Mouse (Mus musculus) midbrain, embryonic 11.5 days (tissue): ENCODE data around the gene Mpv17. TPM values are rescaled to one million over a fixed set of nuclear protein-coding genes. Genes with fewer than 3 reads are reported as not detected.

Source experiments
- ATAC-seq: fragments of 200-750 bp; cut with Nextera tagmentation; 2 replicates; pipeline ENCODE4 v1.8.0; 2017; ENCODE audit warnings: moderate TSS enrichment, moderate library complexity; ENCODE audit not compliant: low FRiP score
- DNase-seq: peaks from one replicate; pipeline ENCODE4 v3.0.0; 2015; ENCODE audit warnings: low spot score; ENCODE audit errors: missing footprints
- H3K27ac ChIP-seq: fragments of 300-500 bp; sonication (generic); 2 replicates; pipeline ENCODE4 v1.5.1; 2014; ENCODE audit warnings: low read depth, low read length
- H3K27me3 ChIP-seq: fragments of 300-500 bp; sonication (generic); 2 replicates; pipeline ENCODE4 v1.6.1; 2014; ENCODE audit warnings: mild to moderate bottlenecking, low read length, moderate library complexity, mixed read lengths; ENCODE audit not compliant: control insufficient read depth, insufficient read depth
- H3K36me3 ChIP-seq: fragments of 300-500 bp; sonication (generic); 2 replicates; pipeline ENCODE4 v1.6.1; 2014; ENCODE audit warnings: mild to moderate bottlenecking, low read length, moderate library complexity, mixed read lengths; ENCODE audit not compliant: control insufficient read depth, insufficient read depth
- H3K4me1 ChIP-seq: fragments of 300-500 bp; sonication (generic); 2 replicates; pipeline ENCODE4 v1.6.1; 2014; ENCODE audit warnings: low read length; ENCODE audit not compliant: control insufficient read depth, insufficient read depth
- H3K4me2 ChIP-seq: fragments of 300-500 bp; sonication (generic); 2 replicates; pipeline ENCODE4 v1.6.1; 2014; ENCODE audit warnings: mild to moderate bottlenecking, moderate library complexity
- H3K4me3 ChIP-seq: fragments of 300-500 bp; sonication (generic); 2 replicates; pipeline ENCODE4 v1.5.1; 2014; ENCODE audit warnings: low read depth, low read length
- H3K9ac ChIP-seq: fragments of 300-500 bp; sonication (generic); 2 replicates; pipeline ENCODE4 v1.6.1; 2014; ENCODE audit warnings: low read length
- H3K9me3 ChIP-seq: fragments of 300-500 bp; sonication (generic); 2 replicates; pipeline ENCODE4 v1.6.1; 2016; ENCODE audit warnings: low read length; ENCODE audit not compliant: control insufficient read depth
- WGBS: fragments of 180-500 bp; shearing (Covaris S2); extraction: QIAGEN DNeasy Blood & Tissue Kit; methylation state at CpG from one replicate; pipeline ENCODE4 v1.1.7; 2014; 5-methylcytosine and 5-hydroxymethylcytosine counted together
- polyA plus RNA-seq: library from polyadenylated mRNA; unstranded; fragments of >200 nt; fragmentation: Nextera tagmentation; extraction: Ambion mirVana; gene quantifications from 2 replicates; pipeline ENCODE4 v1.2.1, GENCODE M21; 2014

Gene Mpv17
- polyA plus RNA-seq, 1 experiment from 2014 or later, result 49.8 TPM

- H3K4me2 ChIP-seq, result no peak overlapping the region
- no peak overlapping the region for H3K27ac ChIP-seq
- no peak overlapping the region for H3K4me3 ChIP-seq
- WGBS, result 90% methylated on average over 9 of the region's 9 CpGs
- DNase-seq (peak; percentile 81), ATAC-seq (no peak)
- no peak overlapping the region for H3K9ac ChIP-seq
- peaks cover 20% of the 10 kb centered on the region for H3K4me1 ChIP-seq
- peaks cover 33% of the 10 kb centered on the region for H3K36me3 ChIP-seq
- H3K9me3 ChIP-seq, result peaks cover 4% of the 10 kb centered on the region
- H3K27me3 ChIP-seq, result no peaks in the 10 kb centered on the region
Measured at GRCm38 (mm10) chr5:31198170-31198569, 44.1 kb upstream of the Mpv17 start.

GRCm38 (mm10) chr5:31197072-31197471, 43.0 kb upstream of the Mpv17 start:
- H3K9ac ChIP-seq, result no peak overlapping the region
- WGBS, result 96% methylated on average over 12 of the region's 12 CpGs
- no peaks in the 10 kb centered on the region for H3K27me3 ChIP-seq
- H3K27ac ChIP-seq, result no peak overlapping the region
- DNase-seq (peak; percentile 28), ATAC-seq (no peak)
- H3K4me3 ChIP-seq, result no peak overlapping the region
- H3K36me3 ChIP-seq, result peaks cover 33% of the 10 kb centered on the region
- H3K4me1 ChIP-seq, result peaks cover 17% of the 10 kb centered on the region
- no peak overlapping the region for H3K4me2 ChIP-seq
- peaks cover 4% of the 10 kb centered on the region for H3K9me3 ChIP-seq

- no peak for ATAC-seq
- peaks cover 4% of the 10 kb centered on the region for H3K9me3 ChIP-seq
- H3K4me2 ChIP-seq, result no peak overlapping the region
- no peak overlapping the region for H3K27ac ChIP-seq
- no peak overlapping the region for H3K9ac ChIP-seq
- H3K4me1 ChIP-seq, result peaks cover 20% of the 10 kb centered on the region
- H3K27me3 ChIP-seq, result no peaks in the 10 kb centered on the region
- WGBS, result 94% methylated on average over 10 of the region's 10 CpGs
- H3K36me3 ChIP-seq, result peaks cover 33% of the 10 kb centered on the region
- peak; percentile 67 for DNase-seq
- H3K4me3 ChIP-seq, result no peak overlapping the region
Measured at GRCm38 (mm10) chr5:31196207-31196606, 42.2 kb upstream of the Mpv17 start.

- Histone ChIP-seq H3K4me1 (peaks cover 19% of the 10 kb centered on the region), H3K9me3 (peaks cover 4% of the 10 kb centered on the region), H3K9ac (no peak overlapping the region), H3K4me3 (no peak overlapping the region), H3K27me3 (no peaks in the 10 kb centered on the region), H3K27ac (no peak overlapping the region), H3K4me2 (no peak overlapping the region), H3K36me3 (peaks cover 34% of the 10 kb centered on the region)
- WGBS, result 94% methylated on average over 4 of the region's 4 CpGs
- peak; percentile 31 for DNase-seq
- ATAC-seq, result no peak
Measured at GRCm38 (mm10) chr5:31195671-31196070, 41.6 kb upstream of the Mpv17 start.

- DNase-seq (peak; percentile 74), ATAC-seq (no peak)
- Histone ChIP-seq H3K9me3 (no peaks in the 10 kb centered on the region), H3K27me3 (no peaks in the 10 kb centered on the region), H3K4me3 (no peak overlapping the region), H3K36me3 (peaks cover 30% of the 10 kb centered on the region), H3K9ac (no peak overlapping the region), H3K4me1 (peaks cover 16% of the 10 kb centered on the region), H3K27ac (no peak overlapping the region), H3K4me2 (peak overlapping the region; percentile 83)
- WGBS, result 93% methylated on average over 16 of the region's 16 CpGs
Measured at GRCm38 (mm10) chr5:31194486-31195485, 40.7 kb upstream of the Mpv17 start.

- ATAC-seq, result no peak
- Histone ChIP-seq H3K4me3 (peak overlapping the region; percentile 86), H3K9ac (peak overlapping the region; percentile 95), H3K9me3 (no peaks in the 10 kb centered on the region), H3K27ac (peak overlapping the region; percentile 61), H3K4me2 (peak overlapping the region; percentile 83), H3K4me1 (peaks cover 16% of the 10 kb centered on the region), H3K27me3 (no peaks in the 10 kb centered on the region), H3K36me3 (peaks cover 27% of the 10 kb centered on the region)
- no peak for DNase-seq
- 14% methylated on average over 25 of the region's 25 CpGs for WGBS
Measured at GRCm38 (mm10) chr5:31193631-31194281, 39.7 kb upstream of the Mpv17 start.

- peak; percentile 100 for DNase-seq
- H3K27me3 ChIP-seq, result no peaks in the 10 kb centered on the region
- peaks cover 16% of the 10 kb centered on the region for H3K4me1 ChIP-seq
- peak within 1 kb of the TSS; percentile 95 for H3K9ac ChIP-seq
- peak within 1 kb of the TSS; percentile 86 for H3K4me3 ChIP-seq
- WGBS, result under 1% methylated on average over 48 of the region's 48 CpGs
- H3K27ac ChIP-seq, result peak within 1 kb of the TSS; percentile 61
- ATAC-seq, result peak; percentile 97
- peak within 1 kb of the TSS; percentile 83 for H3K4me2 ChIP-seq
- H3K36me3 ChIP-seq, result peaks cover 28% of the 10 kb centered on the region
- H3K9me3 ChIP-seq, result no peaks in the 10 kb centered on the region
Measured at GRCm38 (mm10) chr5:31192939-31193630, 39.0 kb upstream of the Mpv17 start, which contains the start of the genes Snx17 and Eif2b4. Gene Snx17, plus strand, starts transcription at chr5:31193227. Gene Eif2b4, minus strand, starts transcription at chr5:31193430.

- DNase-seq (peak; percentile 95), ATAC-seq (no peak)
- Histone ChIP-seq H3K36me3 (peaks cover 26% of the 10 kb centered on the region), H3K4me3 (peak overlapping the region; percentile 86), H3K9me3 (no peaks in the 10 kb centered on the region), H3K4me2 (peak overlapping the region; percentile 83), H3K4me1 (peaks cover 16% of the 10 kb centered on the region), H3K9ac (peak overlapping the region; percentile 95), H3K27me3 (no peaks in the 10 kb centered on the region), H3K27ac (peak overlapping the region; percentile 28; the same call in 1 of the 2 replicates)
- 15% methylated on average over 42 of the region's 42 CpGs for WGBS
Measured at GRCm38 (mm10) chr5:31192045-31192938, 38.2 kb upstream of the Mpv17 start.
